Mouse (Mus musculus): Measurements from ENCODE around the gene Usp7. TPM values are rescaled to one million over a fixed set of nuclear protein-coding genes. Genes with fewer than 3 reads are reported as not detected.

Gene Usp7
- polyA plus RNA-seq, 1 experiment from 2014 or later = 45.4 TPM

DNA sequence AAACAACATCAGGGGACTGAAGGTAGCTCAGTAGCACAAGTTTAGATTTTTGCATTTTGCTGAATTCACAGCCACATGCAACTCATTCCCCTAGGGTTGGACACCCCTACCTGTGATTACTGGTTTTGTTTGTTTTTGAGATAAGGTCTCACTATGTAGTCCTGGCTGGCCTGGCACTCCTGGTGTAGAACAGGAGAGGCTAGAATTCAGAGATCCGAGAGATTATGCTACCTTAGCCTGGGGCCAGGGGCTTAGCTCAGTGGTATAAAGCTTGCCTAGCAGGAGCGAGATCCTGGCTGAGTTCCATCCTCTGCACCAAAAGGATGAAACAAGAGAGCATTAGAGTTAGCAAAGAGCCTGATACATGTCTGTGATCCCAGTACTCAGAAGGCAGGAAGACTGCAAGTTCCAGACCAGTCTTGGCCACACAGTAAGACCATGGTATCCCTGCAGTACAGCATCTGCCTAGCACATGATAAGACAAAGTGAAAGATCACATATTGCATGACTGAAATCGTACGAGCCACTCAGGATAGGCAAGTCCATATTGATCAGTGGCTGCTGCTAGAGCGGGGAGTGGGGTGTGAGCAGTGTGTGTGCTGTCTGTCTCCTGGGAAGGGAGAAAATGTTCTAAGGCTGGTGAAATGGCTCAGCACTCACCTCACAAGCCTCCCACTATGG lies 40.4 kb downstream of the Usp7 start:
- no peak overlapping the region for H3K4me2 ChIP-seq (ENCODE audit: low read length)
- H3K9me3 ChIP-seq (ENCODE audit: control insufficient read depth, low read length) = no peaks in the 10 kb centered on the region
- no peak overlapping the region for H3K27ac ChIP-seq (ENCODE audit: low read depth)
- ATAC-seq (replicated peaks; ENCODE audit: low FRiP score, low TSS enrichment, low read depth) (no peak), DNase-seq (ENCODE audit: low spot score) (no peak)
- no peak overlapping the region for H3K4me3 ChIP-seq (ENCODE audit: low read depth, low read length)
- no peaks in the 10 kb centered on the region for H3K27me3 ChIP-seq (replicated peaks; ENCODE audit: control insufficient read depth, insufficient read depth, low read length)
- 70% methylated on average over 5 of the region's 5 CpGs for WGBS
- H3K9ac ChIP-seq (ENCODE audit: low read length) = no peak overlapping the region
- H3K4me1 ChIP-seq (replicated peaks; ENCODE audit: control insufficient read depth, insufficient read depth, low read length) = no peaks in the 10 kb centered on the region
- no peaks in the 10 kb centered on the region for H3K36me3 ChIP-seq (ENCODE audit: control insufficient read depth, insufficient read depth, low read length)

DNA sequence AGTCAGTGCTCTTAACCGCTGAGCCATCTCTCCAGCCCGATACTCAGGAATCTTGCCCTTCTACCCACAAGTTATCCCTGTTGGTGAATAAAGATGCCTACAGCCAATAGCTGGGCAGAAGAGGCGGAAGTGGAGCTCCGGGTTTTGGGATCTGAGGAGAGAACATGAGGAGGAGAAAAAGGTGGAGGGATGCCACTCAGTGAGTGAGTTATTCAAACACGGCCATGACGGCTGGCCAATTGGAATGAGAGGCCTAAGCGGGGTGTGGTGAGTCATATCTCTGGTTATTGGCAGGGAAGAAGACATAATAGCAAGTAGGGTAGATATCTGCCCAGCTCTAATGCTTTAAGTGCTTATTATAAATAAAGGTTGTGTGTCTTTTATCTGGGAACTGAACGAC lies 43.2 kb downstream of the Usp7 start:
- WGBS = 89% methylated on average over 8 of the region's 8 CpGs
- no peaks in the 10 kb centered on the region for H3K36me3 ChIP-seq (ENCODE audit: control insufficient read depth, insufficient read depth, low read length)

DNA sequence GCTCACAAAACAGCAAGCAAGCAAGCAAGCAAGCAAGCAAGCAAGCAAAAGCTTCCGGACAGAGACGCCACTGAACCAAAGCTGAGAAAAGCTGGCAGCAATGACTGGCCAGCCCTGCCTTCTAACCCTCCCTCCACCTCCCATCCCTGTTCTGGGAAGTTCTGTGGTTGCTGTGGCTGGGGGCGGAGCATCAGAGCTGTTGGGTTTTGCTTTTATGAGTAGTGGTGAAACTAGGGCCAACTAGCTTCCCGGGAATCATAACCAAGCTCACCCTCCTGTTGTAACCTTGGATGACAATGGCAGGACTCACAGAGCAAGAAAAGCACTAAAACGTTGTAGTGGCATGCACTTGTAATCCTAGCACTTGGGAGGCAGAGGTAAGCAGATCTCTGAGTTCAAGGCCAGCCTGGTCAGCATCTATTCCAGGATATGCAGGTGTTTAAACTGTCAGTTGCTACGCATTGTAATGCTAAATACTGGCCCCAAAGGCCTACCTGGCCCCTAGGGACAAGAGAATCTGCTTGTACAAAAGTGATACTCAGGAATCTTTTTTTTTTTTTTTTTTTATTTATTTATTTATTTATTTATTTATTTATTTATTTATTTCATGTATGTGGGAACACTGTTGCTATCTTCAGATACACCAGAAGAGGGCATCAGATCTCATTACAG lies 43.8 kb downstream of the Usp7 start:
- Histone ChIP-seq H3K4me3 (ENCODE audit: low read depth, low read length) (no peak overlapping the region), H3K27me3 (replicated peaks; ENCODE audit: control insufficient read depth, insufficient read depth, low read length) (no peaks in the 10 kb centered on the region), H3K9me3 (ENCODE audit: control insufficient read depth, low read length) (no peaks in the 10 kb centered on the region), H3K27ac (ENCODE audit: low read depth) (no peak overlapping the region), H3K9ac (ENCODE audit: low read length) (no peak overlapping the region), H3K4me1 (replicated peaks; ENCODE audit: control insufficient read depth, insufficient read depth, low read length) (no peaks in the 10 kb centered on the region), H3K36me3 (ENCODE audit: control insufficient read depth, insufficient read depth, low read length) (no peaks in the 10 kb centered on the region), H3K4me2 (ENCODE audit: low read length) (no peak overlapping the region)
- WGBS = 77% methylated on average over 6 of the region's 6 CpGs
- ATAC-seq (replicated peaks; ENCODE audit: low FRiP score, low TSS enrichment, low read depth) (no peak), DNase-seq (ENCODE audit: low spot score) (no peak)

More for the DNA sequence above, 43.2 kb downstream of the Usp7 start:
- H3K9ac ChIP-seq (ENCODE audit: low read length) = no peak overlapping the region
- H3K9me3 ChIP-seq (ENCODE audit: control insufficient read depth, low read length) = no peaks in the 10 kb centered on the region
- no peak overlapping the region for H3K4me3 ChIP-seq (ENCODE audit: low read depth, low read length)
- no peaks in the 10 kb centered on the region for H3K27me3 ChIP-seq (replicated peaks; ENCODE audit: control insufficient read depth, insufficient read depth, low read length)
- no peak overlapping the region for H3K4me2 ChIP-seq (ENCODE audit: low read length)
- no peak overlapping the region for H3K27ac ChIP-seq (ENCODE audit: low read depth)
- no peak for DNase-seq (ENCODE audit: low spot score)
- no peak for ATAC-seq (replicated peaks; ENCODE audit: low FRiP score, low TSS enrichment, low read depth)
- no peaks in the 10 kb centered on the region for H3K4me1 ChIP-seq (replicated peaks; ENCODE audit: control insufficient read depth, insufficient read depth, low read length)

DNA sequence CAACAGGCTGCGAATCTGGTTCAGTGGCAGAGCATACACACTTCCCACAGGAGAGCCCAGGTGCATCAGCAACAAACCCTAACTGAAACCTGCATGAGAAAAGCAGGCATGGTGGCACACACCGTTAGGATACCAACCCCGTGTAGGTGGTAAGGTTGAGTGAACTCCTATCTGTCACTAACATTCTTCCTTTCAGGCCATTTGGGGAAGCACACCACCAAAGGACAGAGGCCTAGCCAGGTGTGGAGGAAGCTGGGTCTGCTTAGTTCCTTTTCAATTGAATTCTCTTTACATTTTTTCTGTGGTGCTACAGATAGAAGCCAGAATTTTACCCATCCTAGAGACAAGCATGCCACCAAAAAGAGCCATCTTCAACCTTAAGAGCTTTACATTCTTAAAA lies 44.3 kb downstream of the Usp7 start:
- 79% methylated on average over 3 of the region's 3 CpGs for WGBS
- Histone ChIP-seq H3K4me1 (replicated peaks; ENCODE audit: control insufficient read depth, insufficient read depth, low read length) (no peaks in the 10 kb centered on the region), H3K27me3 (replicated peaks; ENCODE audit: control insufficient read depth, insufficient read depth, low read length) (no peaks in the 10 kb centered on the region), H3K36me3 (ENCODE audit: control insufficient read depth, insufficient read depth, low read length) (no peaks in the 10 kb centered on the region), H3K27ac (ENCODE audit: low read depth) (no peak overlapping the region), H3K9ac (ENCODE audit: low read length) (no peak overlapping the region), H3K9me3 (ENCODE audit: control insufficient read depth, low read length) (no peaks in the 10 kb centered on the region), H3K4me3 (ENCODE audit: low read depth, low read length) (no peak overlapping the region), H3K4me2 (ENCODE audit: low read length) (no peak overlapping the region)
- no peak for ATAC-seq (replicated peaks; ENCODE audit: low FRiP score, low TSS enrichment, low read depth)
- DNase-seq (ENCODE audit: low spot score) = no peak

DNA sequence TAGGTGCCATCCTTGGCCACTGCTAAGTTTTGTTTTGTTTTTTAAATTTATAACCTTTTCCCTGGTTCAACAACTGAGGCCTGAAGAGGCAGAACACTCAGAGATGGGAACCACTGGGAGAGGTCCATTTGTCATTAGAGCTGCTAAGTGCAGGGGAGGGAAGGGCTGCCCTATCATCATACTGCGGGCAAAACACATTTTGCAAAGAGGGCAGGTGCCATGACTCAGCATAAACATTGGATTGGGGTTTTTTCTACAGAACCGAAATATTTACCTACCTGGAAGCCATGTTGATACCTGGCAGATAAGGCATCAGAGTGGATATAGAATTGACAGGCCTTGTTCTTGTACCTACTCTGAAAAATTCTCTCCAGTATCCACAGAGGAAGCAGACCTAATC lies 45.6 kb downstream of the Usp7 start:
- no peak for DNase-seq (ENCODE audit: low spot score)
- H3K27me3 ChIP-seq (replicated peaks; ENCODE audit: control insufficient read depth, insufficient read depth, low read length) = no peaks in the 10 kb centered on the region
- H3K9me3 ChIP-seq (ENCODE audit: control insufficient read depth, low read length) = no peaks in the 10 kb centered on the region
- no peak overlapping the region for H3K4me3 ChIP-seq (ENCODE audit: low read depth, low read length)
- no peaks in the 10 kb centered on the region for H3K4me1 ChIP-seq (replicated peaks; ENCODE audit: control insufficient read depth, insufficient read depth, low read length)
- no peaks in the 10 kb centered on the region for H3K36me3 ChIP-seq (ENCODE audit: control insufficient read depth, insufficient read depth, low read length)
- ATAC-seq (replicated peaks; ENCODE audit: low FRiP score, low TSS enrichment, low read depth) = no peak
- H3K27ac ChIP-seq (ENCODE audit: low read depth) = no peak overlapping the region
- H3K9ac ChIP-seq (ENCODE audit: low read length) = no peak overlapping the region
- 74% methylated on average over 2 of the region's 2 CpGs for WGBS
- no peak overlapping the region for H3K4me2 ChIP-seq (ENCODE audit: low read length)

DNA sequence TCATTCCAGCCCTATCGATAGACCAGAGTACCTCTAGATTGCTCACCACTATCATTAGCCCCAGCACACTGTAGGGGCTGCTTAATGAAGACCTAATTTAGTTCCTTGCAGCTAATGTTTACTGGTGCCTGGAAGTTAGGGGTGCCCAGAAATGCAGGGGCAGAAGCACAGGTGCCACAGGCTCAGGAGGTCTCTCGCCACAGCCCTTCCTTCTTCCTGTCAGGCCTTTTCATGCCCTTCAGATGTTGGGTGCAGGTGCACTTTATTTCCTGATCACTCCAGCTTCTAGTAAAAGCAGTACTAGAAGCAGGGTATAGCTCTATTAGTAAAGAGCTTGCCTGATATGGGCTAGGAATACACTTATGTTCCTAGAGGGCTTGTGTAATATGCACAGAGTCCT lies 46.4 kb downstream of the Usp7 start:
- H3K36me3 ChIP-seq (ENCODE audit: control insufficient read depth, insufficient read depth, low read length) = no peaks in the 10 kb centered on the region
- no peaks in the 10 kb centered on the region for H3K9me3 ChIP-seq (ENCODE audit: control insufficient read depth, low read length)
- H3K9ac ChIP-seq (ENCODE audit: low read length) = no peak overlapping the region
- H3K4me3 ChIP-seq (ENCODE audit: low read depth, low read length) = no peak overlapping the region
- 88% methylated on average over 2 of the region's 2 CpGs for WGBS
- no peak for ATAC-seq (replicated peaks; ENCODE audit: low FRiP score, low TSS enrichment, low read depth)
- H3K4me2 ChIP-seq (ENCODE audit: low read length) = no peak overlapping the region
- no peaks in the 10 kb centered on the region for H3K27me3 ChIP-seq (replicated peaks; ENCODE audit: control insufficient read depth, insufficient read depth, low read length)
- no peak for DNase-seq (ENCODE audit: low spot score)
- H3K4me1 ChIP-seq (replicated peaks; ENCODE audit: control insufficient read depth, insufficient read depth, low read length) = no peaks in the 10 kb centered on the region
- no peak overlapping the region for H3K27ac ChIP-seq (ENCODE audit: low read depth)

DNA sequence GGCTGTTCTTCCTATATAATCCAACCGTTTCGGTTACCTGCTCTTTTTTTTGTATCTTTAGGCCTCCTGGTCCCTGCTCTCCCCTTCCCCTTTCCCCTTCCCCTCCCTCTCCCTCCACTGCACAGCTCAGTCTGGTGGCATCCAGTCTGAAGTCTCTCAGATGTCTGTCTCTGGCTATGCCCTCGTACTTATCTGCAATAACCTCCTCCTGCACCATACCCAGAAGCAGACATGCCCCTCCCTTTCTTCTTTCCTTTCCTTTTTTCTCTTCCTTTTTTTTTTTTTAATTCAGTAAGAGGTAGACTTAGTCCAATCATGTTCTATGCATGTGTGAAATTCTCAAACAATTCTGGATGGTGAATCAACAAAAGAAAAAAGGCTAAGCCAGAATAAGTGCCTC lies 48.1 kb downstream of the Usp7 start:
- 69% methylated on average over 3 of the region's 3 CpGs for WGBS
- DNase-seq (ENCODE audit: low spot score) (no peak), ATAC-seq (replicated peaks; ENCODE audit: low FRiP score, low TSS enrichment, low read depth) (no peak)

DNA sequence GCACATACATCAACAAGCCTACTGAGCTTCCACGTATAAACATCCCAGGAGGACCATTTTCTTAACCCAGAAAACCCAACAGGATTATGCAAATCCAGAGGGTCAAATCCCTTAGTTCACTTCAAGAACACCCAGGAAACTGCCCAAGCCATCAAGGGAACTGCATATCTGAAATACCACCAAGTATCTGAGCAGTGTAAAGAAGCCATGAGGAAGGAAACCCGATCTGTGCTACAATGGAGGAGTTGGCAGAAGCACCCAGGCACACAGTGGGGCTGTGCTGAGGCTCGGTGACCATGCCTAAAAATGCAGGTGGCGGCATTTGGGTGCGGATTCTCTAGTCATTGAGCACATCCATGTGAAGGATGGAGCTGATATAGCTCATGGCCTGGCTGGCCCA lies 50.4 kb downstream of the Usp7 start:
- ATAC-seq (replicated peaks; ENCODE audit: low FRiP score, low TSS enrichment, low read depth) (no peak), DNase-seq (ENCODE audit: low spot score) (no peak)
- Histone ChIP-seq H3K27me3 (replicated peaks; ENCODE audit: control insufficient read depth, insufficient read depth, low read length) (no peaks in the 10 kb centered on the region), H3K9me3 (ENCODE audit: control insufficient read depth, low read length) (no peaks in the 10 kb centered on the region), H3K4me2 (ENCODE audit: low read length) (no peak overlapping the region), H3K4me1 (replicated peaks; ENCODE audit: control insufficient read depth, insufficient read depth, low read length) (peaks cover 5% of the 10 kb centered on the region), H3K9ac (ENCODE audit: low read length) (no peak overlapping the region), H3K4me3 (ENCODE audit: low read depth, low read length) (no peak overlapping the region), H3K36me3 (ENCODE audit: control insufficient read depth, insufficient read depth, low read length) (no peaks in the 10 kb centered on the region), H3K27ac (ENCODE audit: low read depth) (no peak overlapping the region)
- WGBS = 69% methylated on average over 5 of the region's 5 CpGs

More for the DNA sequence above, 48.1 kb downstream of the Usp7 start:
- no peaks in the 10 kb centered on the region for H3K36me3 ChIP-seq (ENCODE audit: control insufficient read depth, insufficient read depth, low read length)
- no peak overlapping the region for H3K4me3 ChIP-seq (ENCODE audit: low read depth, low read length)
- no peak overlapping the region for H3K9ac ChIP-seq (ENCODE audit: low read length)
- H3K27me3 ChIP-seq (replicated peaks; ENCODE audit: control insufficient read depth, insufficient read depth, low read length) = no peaks in the 10 kb centered on the region
- H3K27ac ChIP-seq (ENCODE audit: low read depth) = no peak overlapping the region
- H3K4me2 ChIP-seq (ENCODE audit: low read length) = no peak overlapping the region
- no peaks in the 10 kb centered on the region for H3K9me3 ChIP-seq (ENCODE audit: control insufficient read depth, low read length)
- H3K4me1 ChIP-seq (replicated peaks; ENCODE audit: control insufficient read depth, insufficient read depth, low read length) = no peaks in the 10 kb centered on the region

DNA sequence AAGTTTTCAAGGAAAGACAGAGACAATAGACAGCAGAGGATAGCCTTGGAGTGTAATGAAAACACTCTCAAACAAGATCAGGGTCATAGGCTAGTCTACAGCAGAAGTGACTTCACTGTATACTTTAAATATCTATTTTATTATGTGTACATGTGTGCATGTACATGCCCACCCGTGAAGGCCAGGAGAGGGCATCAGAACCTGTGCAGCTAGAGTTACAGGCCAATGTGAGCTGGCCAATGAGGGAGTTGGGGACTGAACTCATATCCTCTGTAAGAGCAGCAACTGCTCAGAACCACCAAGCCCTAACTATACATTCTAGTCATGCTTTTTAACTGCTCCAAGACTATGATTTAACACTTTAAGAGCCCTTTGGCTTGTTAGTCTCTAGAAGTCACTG lies 51.0 kb downstream of the Usp7 start:
- WGBS = 52% methylated on average over 1 of the region's 1 CpGs

More for the DNA sequence above, 51.0 kb downstream of the Usp7 start:
- H3K4me1 ChIP-seq (replicated peaks; ENCODE audit: control insufficient read depth, insufficient read depth, low read length) = peaks cover 11% of the 10 kb centered on the region
- ATAC-seq (replicated peaks; ENCODE audit: low FRiP score, low TSS enrichment, low read depth) (no peak), DNase-seq (ENCODE audit: low spot score) (no peak)
- no peak overlapping the region for H3K4me2 ChIP-seq (ENCODE audit: low read length)
- H3K9me3 ChIP-seq (ENCODE audit: control insufficient read depth, low read length) = no peaks in the 10 kb centered on the region
- no peak overlapping the region for H3K9ac ChIP-seq (ENCODE audit: low read length)
- H3K4me3 ChIP-seq (ENCODE audit: low read depth, low read length) = no peak overlapping the region
- H3K36me3 ChIP-seq (ENCODE audit: control insufficient read depth, insufficient read depth, low read length) = no peaks in the 10 kb centered on the region
- H3K27me3 ChIP-seq (replicated peaks; ENCODE audit: control insufficient read depth, insufficient read depth, low read length) = no peaks in the 10 kb centered on the region
- H3K27ac ChIP-seq (ENCODE audit: low read depth) = no peak overlapping the region
